In the genomic region with DNA sequence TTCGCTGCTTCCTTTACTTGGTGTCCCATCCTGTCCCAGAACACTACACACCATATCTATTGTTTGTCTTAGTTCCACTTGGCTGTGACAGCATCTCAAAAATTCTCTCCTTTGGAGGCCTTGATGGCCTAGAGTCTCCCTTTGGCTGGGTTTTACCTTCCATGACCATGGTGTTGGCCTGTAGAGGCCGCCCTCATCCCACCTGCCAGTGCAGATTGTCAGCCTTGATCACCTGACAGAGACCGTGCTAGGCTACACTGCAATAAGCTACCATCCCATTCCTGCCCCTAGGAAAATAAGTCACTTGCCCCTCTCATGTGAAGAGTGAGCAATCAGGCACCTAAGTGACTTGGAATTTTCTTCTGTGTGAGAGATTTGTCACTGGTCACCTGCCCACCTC, we compare ENCODE assay signal across 11 mouse cellular contexts. TPM values are rescaled to one million over a fixed set of nuclear protein-coding genes. Genes with fewer than 3 reads are reported as not detected.
DNase-seq lines count a peak whose midpoint lies in the region; ATAC-seq and TF ChIP-seq lines count a peak whose summit lies in the region.
"Had no signal": no experiment of that assay in that cellular context is flagged by ENCODE, and none has a peak within 500 bp of the region (broad histone marks: within the 10 kb centered on the region; RNA-seq: fewer than 3 reads in every experiment).

No protein-coding gene starts in this region.

- WGBS in intestine, embryonic 14.5 days, result 39% methylated on average over 3 of the region's 3 CpGs
- WGBS in intestine, embryonic 16.5 days, result 40% methylated on average over 3 of the region's 3 CpGs
- WGBS in intestine, postnatal 0 days, result 31% methylated on average over 3 of the region's 3 CpGs

- no peak overlapping the region for H3K9ac ChIP-seq in intestine, embryonic 14.5 days (ENCODE audit: low read length)
- no peak overlapping the region for H3K9ac ChIP-seq in intestine, embryonic 16.5 days (ENCODE audit: low read depth, low read length)
- H3K9ac ChIP-seq in intestine, postnatal 0 days (ENCODE audit: low read depth, low read length), result no peak overlapping the region

- no peak overlapping the region for H3K4me2 ChIP-seq in intestine, embryonic 14.5 days (ENCODE audit: low read length)
- no peak overlapping the region for H3K4me2 ChIP-seq in intestine, embryonic 16.5 days (ENCODE audit: low read depth, low read length)
- H3K4me2 ChIP-seq in intestine, postnatal 0 days (replicated peaks; ENCODE audit: low read depth), result no peak overlapping the region

- H3K4me3 ChIP-seq in intestine, embryonic 14.5 days (ENCODE audit: low read depth, low read length), result no peak overlapping the region
- no peak overlapping the region for H3K4me3 ChIP-seq in intestine, embryonic 16.5 days (ENCODE audit: low read length)
- no peak overlapping the region for H3K4me3 ChIP-seq in intestine, postnatal 0 days (ENCODE audit: low read depth, low read length)

- no peak for DNase-seq in intestine, embryonic 14.5 days (ENCODE audit: low spot score)
- peak; percentile 40 for DNase-seq in 416B (ENCODE audit: low read depth)
- DNase-seq in ES-CJ7 (ENCODE audit: low read depth, low spot score), result peak; percentile 58
- DNase-seq in layer of hippocampus, adult 9-10 months (ENCODE audit: low spot score), result no peak
- DNase-seq in adrenal gland, postnatal 14 days, result no peak
- DNase-seq in adrenal gland, adult 2 months, result no peak
- DNase-seq: heart, postnatal 14 days; lung, postnatal 14 days had no signal

- H3K27me3 ChIP-seq in intestine, embryonic 14.5 days (replicated peaks; ENCODE audit: control insufficient read depth, insufficient read depth, low read length), result no peaks in the 10 kb centered on the region
- no peaks in the 10 kb centered on the region for H3K27me3 ChIP-seq in intestine, embryonic 16.5 days (replicated peaks; ENCODE audit: control insufficient read depth, insufficient read depth, low read length)
- no peaks in the 10 kb centered on the region for H3K27me3 ChIP-seq in intestine, postnatal 0 days (replicated peaks; ENCODE audit: control insufficient read depth, insufficient read depth, low read length)

- H3K27ac ChIP-seq in intestine, embryonic 14.5 days (ENCODE audit: low read depth), result no peak overlapping the region
- H3K27ac ChIP-seq in intestine, embryonic 16.5 days (ENCODE audit: low read length), result no peak overlapping the region
- no peak overlapping the region for H3K27ac ChIP-seq in intestine, postnatal 0 days (ENCODE audit: low read depth, low read length)

- peak; percentile 77 for TF ChIP-seq CTCF in intestine, postnatal 0 days (IDR thresholded peaks at IDR 0.05; ENCODE audit: low read depth)

- no peaks in the 10 kb centered on the region for H3K4me1 ChIP-seq in intestine, embryonic 14.5 days (replicated peaks; ENCODE audit: control insufficient read depth, insufficient read depth, low read length)
- no peaks in the 10 kb centered on the region for H3K4me1 ChIP-seq in intestine, embryonic 16.5 days (ENCODE audit: control insufficient read depth, insufficient read depth, low read length)
- H3K4me1 ChIP-seq in intestine, postnatal 0 days (replicated peaks; ENCODE audit: control insufficient read depth, insufficient read depth, low read length), result no peaks in the 10 kb centered on the region

- H3K36me3 ChIP-seq in intestine, embryonic 14.5 days (ENCODE audit: control insufficient read depth, insufficient read depth, low read length), result no peaks in the 10 kb centered on the region
- H3K36me3 ChIP-seq in intestine, embryonic 16.5 days (ENCODE audit: control insufficient read depth, insufficient read depth, low read length), result no peaks in the 10 kb centered on the region
- H3K36me3 ChIP-seq in intestine, postnatal 0 days (ENCODE audit: control insufficient read depth, insufficient read depth), result no peaks in the 10 kb centered on the region

- H3K9me3 ChIP-seq in intestine, embryonic 14.5 days (ENCODE audit: control insufficient read depth, low read length), result no peaks in the 10 kb centered on the region
- H3K9me3 ChIP-seq in intestine, embryonic 16.5 days (ENCODE audit: control insufficient read depth, low read length), result no peaks in the 10 kb centered on the region
- H3K9me3 ChIP-seq in intestine, postnatal 0 days (ENCODE audit: control insufficient read depth), result no peaks in the 10 kb centered on the region

- peak; percentile 50; the same call in 1 of the 2 replicates for ATAC-seq in intestine, embryonic 14.5 days (replicated peaks; ENCODE audit: low FRiP score, low TSS enrichment, low read depth)
- no peak for ATAC-seq in intestine, embryonic 16.5 days
- ATAC-seq in intestine, postnatal 0 days, result no peak
- ATAC-seq: activated CD4-positive, CD25-positive, alpha-beta regulatory T cell, adult 4 months had no signal

RNA-seq across cellular contexts. Expression of a gene that starts 8.7 kb away (rescaled TPM):
- polyA plus RNA-seq in intestine, embryonic 14.5 days (2014; fragmentation: Nextera tagmentation; extraction: Ambion mirVana), result 90.2 and 90.3 TPM in 2 replicates
- polyA plus RNA-seq in intestine, embryonic 16.5 days (2015; fragmentation: Nextera tagmentation; extraction: Ambion mirVana), result 75.8 and 80.1 TPM in 2 replicates
- 45.8 TPM in 2 replicates for polyA plus RNA-seq in intestine, postnatal 0 days (2015; fragmentation: Nextera tagmentation; extraction: Ambion mirVana)
- 53.0 and 58.0 TPM in 2 replicates for total RNA-seq in adrenal gland, postnatal 14 days (2021)
- 10 to 100 TPM; 32.9 to 40.0 TPM for total RNA-seq in adrenal gland, adult 2 months (2021)
- 37.8 and 42.3 TPM in 2 replicates for polyA plus RNA-seq in adrenal gland, adult 2 months (2012; rRNA removed)

RNA-seq across cellular contexts. Expression of a gene that starts 47.2 kb away (rescaled TPM):
- 16.8 and 17.7 TPM in 2 replicates for polyA plus RNA-seq in intestine, embryonic 14.5 days (2014; fragmentation: Nextera tagmentation; extraction: Ambion mirVana)
- 3.3 and 4.2 TPM in 2 replicates for polyA plus RNA-seq in intestine, embryonic 16.5 days (2015; fragmentation: Nextera tagmentation; extraction: Ambion mirVana)
- 3.5 and 4.9 TPM in 2 replicates for polyA plus RNA-seq in intestine, postnatal 0 days (2015; fragmentation: Nextera tagmentation; extraction: Ambion mirVana)
- 25.9 and 32.1 TPM in 2 replicates for total RNA-seq in adrenal gland, postnatal 14 days (2021)
- total RNA-seq in adrenal gland, adult 2 months (2021), result 10 to 100 TPM; 31.4 to 32.6 TPM
- polyA plus RNA-seq in adrenal gland, adult 2 months (2012; rRNA removed), result 3.9 and 5.5 TPM in 2 replicates

Comparison
In these comparisons a context has a peak if more than half of its experiments do, and no peak if none do; other contexts are left out.
1. DNase-seq: peak in 416B (single experiment) and ES-CJ7 (single experiment); none in intestine, embryonic 14.5 days (single experiment), layer of hippocampus, adult 9-10 months (single experiment), adrenal gland, postnatal 14 days (single experiment) and adrenal gland, adult 2 months (single experiment).